Mouse (Mus musculus) midbrain, embryonic 16.5 days (tissue): ENCODE measurements at regions not wholly inside any gene's neighbourhood (a gene's known extent, or its start where the extent isn't known, plus 50 kb on each side); places are given as distances from the start of the nearest gene placed in this dataset.

Experiments used
- ATAC-seq: fragments of 200-750 bp; cut with Nextera tagmentation; 2 replicates; pipeline ENCODE4 v1.8.0; 2017; ENCODE audit warnings: moderate TSS enrichment
- H3K27ac ChIP-seq: fragments of 300-500 bp; sonication (generic); 2 replicates; pipeline ENCODE4 v1.5.1; 2014; ENCODE audit warnings: mild to moderate bottlenecking, low read length, mixed read lengths
- H3K27me3 ChIP-seq: fragments of 300-500 bp; sonication (generic); 2 replicates; pipeline ENCODE4 v1.6.1; 2014; ENCODE audit warnings: low read depth, low read length, mixed read lengths; ENCODE audit not compliant: control insufficient read depth, insufficient read depth
- H3K36me3 ChIP-seq: fragments of 300-500 bp; sonication (generic); 2 replicates; pipeline ENCODE4 v1.6.1; 2014; ENCODE audit warnings: mild to moderate bottlenecking, low read length, moderate library complexity, mixed read lengths; ENCODE audit not compliant: control insufficient read depth, insufficient read depth
- H3K4me1 ChIP-seq: fragments of 300-500 bp; sonication (generic); 2 replicates; pipeline ENCODE4 v1.6.1; 2014; ENCODE audit warnings: mild to moderate bottlenecking, low read length, mixed read lengths; ENCODE audit not compliant: control insufficient read depth, insufficient read depth
- H3K4me2 ChIP-seq: fragments of 300-500 bp; sonication (generic); 2 replicates; pipeline ENCODE4 v1.6.1; 2014; ENCODE audit warnings: mild to moderate bottlenecking, low read length, mixed read lengths
- H3K4me3 ChIP-seq: fragments of 300-500 bp; sonication (generic); 2 replicates; pipeline ENCODE4 v1.5.1; 2014; ENCODE audit warnings: low read depth, mild to moderate bottlenecking, low read length, moderate library complexity, mixed read lengths
- H3K9ac ChIP-seq: fragments of 300-500 bp; sonication (generic); 2 replicates; pipeline ENCODE4 v1.6.1; 2014; ENCODE audit warnings: low read depth, low read length, mixed read lengths
- H3K9me3 ChIP-seq: fragments of 300-500 bp; sonication (generic); replicated peaks from 2 replicates; pipeline ENCODE4 v1.6.1; 2014; ENCODE audit warnings: mild to moderate bottlenecking, low read length, mixed read lengths; ENCODE audit not compliant: control insufficient read depth, poor library complexity, severe bottlenecking
- WGBS: fragments of 180-500 bp; shearing (Covaris S2); extraction: QIAGEN DNeasy Blood & Tissue Kit; methylation state at CpG from one replicate; pipeline ENCODE4 v1.1.7; 2014; 5-methylcytosine and 5-hydroxymethylcytosine counted together

DNA sequence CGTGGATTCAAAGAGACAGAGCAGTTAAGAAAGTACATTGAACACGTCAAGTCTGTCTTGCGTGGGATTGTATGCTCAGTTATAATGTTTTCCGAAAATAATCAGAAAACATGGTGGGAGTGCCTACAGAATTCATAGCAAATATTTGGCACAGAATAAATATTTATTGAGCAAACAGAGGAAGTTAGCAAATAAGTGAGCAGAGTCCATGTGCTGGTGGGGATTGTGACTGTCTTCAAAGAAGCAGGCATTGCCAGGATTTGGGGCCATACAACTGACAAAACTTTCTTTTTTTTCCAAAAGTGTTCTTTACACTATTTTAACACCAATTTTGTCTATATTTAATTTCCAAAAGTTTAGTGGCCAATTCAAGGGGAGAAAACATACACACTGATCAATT is 1729.8 kb downstream of the AI429214 start:
- no peaks in the 10 kb centered on the region for H3K27me3 ChIP-seq
- 94% methylated on average over 4 of the region's 4 CpGs for WGBS
- ATAC-seq = no peak

GRCm38 (mm10) chr8:38725257-38725656 is 1731.9 kb downstream of the AI429214 start:
- WGBS = 85% methylated on average over 5 of the region's 5 CpGs
- no peaks in the 10 kb centered on the region for H3K4me1 ChIP-seq
- H3K9me3 ChIP-seq = no peaks in the 10 kb centered on the region
- no peak overlapping the region for H3K27ac ChIP-seq
- no peaks in the 10 kb centered on the region for H3K36me3 ChIP-seq
- H3K4me3 ChIP-seq = no peak overlapping the region
- H3K4me2 ChIP-seq = no peak overlapping the region
- no peak overlapping the region for H3K9ac ChIP-seq
- ATAC-seq = no peak
- H3K27me3 ChIP-seq = no peaks in the 10 kb centered on the region

More for the DNA sequence above, 1729.8 kb downstream of the AI429214 start:
- H3K9ac ChIP-seq = no peak overlapping the region
- no peak overlapping the region for H3K4me2 ChIP-seq
- no peaks in the 10 kb centered on the region for H3K36me3 ChIP-seq
- H3K27ac ChIP-seq = no peak overlapping the region
- no peaks in the 10 kb centered on the region for H3K4me1 ChIP-seq
- no peaks in the 10 kb centered on the region for H3K9me3 ChIP-seq
- H3K4me3 ChIP-seq = no peak overlapping the region

GRCm38 (mm10) chr8:38747134-38747533 is 1753.7 kb downstream of the AI429214 start:
- no peak for ATAC-seq
- H3K9me3 ChIP-seq = no peaks in the 10 kb centered on the region
- H3K9ac ChIP-seq = no peak overlapping the region

DNA sequence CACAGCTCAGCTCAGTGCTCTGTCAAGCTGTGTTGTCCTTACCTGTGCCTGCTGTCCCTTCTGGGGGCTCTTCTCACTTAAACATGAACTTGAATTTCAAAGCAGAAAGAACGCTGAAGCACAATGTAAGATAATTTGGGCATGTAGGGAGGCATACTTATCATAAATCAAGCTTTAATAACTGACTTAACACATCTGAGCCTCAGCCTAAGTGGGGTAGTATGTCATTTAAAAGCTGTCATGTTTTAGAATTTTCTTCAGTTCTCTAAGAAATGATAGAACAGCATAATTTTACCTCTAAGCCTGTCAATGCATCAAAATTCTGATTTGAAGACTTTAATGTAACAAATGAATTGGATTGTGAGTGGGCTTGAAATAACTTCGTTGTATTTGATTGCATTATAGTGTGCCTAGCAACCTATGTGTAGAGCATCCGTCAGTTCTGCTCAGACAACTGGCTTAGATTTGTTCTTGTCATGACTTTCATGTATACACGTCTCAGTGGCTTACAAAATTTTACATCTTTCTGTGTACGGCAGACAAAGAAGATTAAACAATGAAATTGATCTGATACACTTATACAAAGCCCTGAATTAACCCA is 1773.3 kb downstream of the AI429214 start:
- Histone ChIP-seq H3K4me3 (no peak overlapping the region), H3K36me3 (no peaks in the 10 kb centered on the region), H3K4me2 (no peak overlapping the region), H3K9ac (no peak overlapping the region), H3K4me1 (no peaks in the 10 kb centered on the region), H3K9me3 (no peaks in the 10 kb centered on the region), H3K27ac (no peak overlapping the region), H3K27me3 (no peaks in the 10 kb centered on the region)
- no peak for ATAC-seq
- 67% methylated on average over 5 of the region's 5 CpGs for WGBS

More at GRCm38 (mm10) chr8:38747134-38747533, 1753.7 kb downstream of the AI429214 start:
- no peak overlapping the region for H3K27ac ChIP-seq
- H3K4me1 ChIP-seq = no peaks in the 10 kb centered on the region
- H3K4me3 ChIP-seq = no peak overlapping the region
- H3K4me2 ChIP-seq = no peak overlapping the region
- H3K36me3 ChIP-seq = no peaks in the 10 kb centered on the region
- H3K27me3 ChIP-seq = no peaks in the 10 kb centered on the region

- Histone ChIP-seq H3K36me3 (no peaks in the 10 kb centered on the region), H3K4me1 (no peaks in the 10 kb centered on the region), H3K27me3 (no peaks in the 10 kb centered on the region), H3K4me3 (no peak overlapping the region), H3K27ac (no peak overlapping the region), H3K4me2 (no peak overlapping the region), H3K9me3 (no peaks in the 10 kb centered on the region), H3K9ac (no peak overlapping the region)
- no peak for ATAC-seq
Observed at GRCm38 (mm10) chr8:38812482-38812881, 1819.1 kb downstream of the AI429214 start.

DNA sequence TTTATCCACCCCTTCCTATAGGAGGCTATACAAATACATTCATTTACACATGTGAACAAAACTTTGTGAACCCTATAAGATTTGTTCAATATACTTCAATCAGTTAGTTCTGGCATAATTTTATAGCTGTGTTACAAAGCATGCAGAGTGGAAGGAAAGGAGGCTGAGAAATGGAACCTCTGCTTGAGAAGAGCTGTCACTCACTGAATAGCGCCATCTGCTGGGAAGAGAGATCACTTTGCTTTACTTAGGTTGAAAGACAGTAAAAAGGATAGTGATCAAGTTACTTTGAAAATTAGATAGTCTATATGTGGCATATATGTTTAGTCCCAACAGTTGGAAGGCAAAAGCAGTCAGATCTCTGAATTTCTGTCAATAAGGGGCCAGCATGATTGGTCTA is 1824.8 kb downstream of the AI429214 start:
- no peaks in the 10 kb centered on the region for H3K27me3 ChIP-seq
- 0 out of 2 replicates have a peak, but pooled peaks have one; percentile 56 for ATAC-seq
- H3K27ac ChIP-seq = no peak overlapping the region
- 18% methylated on average over 1 of the region's 1 CpGs for WGBS
- H3K9ac ChIP-seq = no peak overlapping the region
- no peaks in the 10 kb centered on the region for H3K9me3 ChIP-seq
- no peak overlapping the region for H3K4me2 ChIP-seq
- no peaks in the 10 kb centered on the region for H3K36me3 ChIP-seq
- no peak overlapping the region for H3K4me3 ChIP-seq
- H3K4me1 ChIP-seq = no peaks in the 10 kb centered on the region

DNA sequence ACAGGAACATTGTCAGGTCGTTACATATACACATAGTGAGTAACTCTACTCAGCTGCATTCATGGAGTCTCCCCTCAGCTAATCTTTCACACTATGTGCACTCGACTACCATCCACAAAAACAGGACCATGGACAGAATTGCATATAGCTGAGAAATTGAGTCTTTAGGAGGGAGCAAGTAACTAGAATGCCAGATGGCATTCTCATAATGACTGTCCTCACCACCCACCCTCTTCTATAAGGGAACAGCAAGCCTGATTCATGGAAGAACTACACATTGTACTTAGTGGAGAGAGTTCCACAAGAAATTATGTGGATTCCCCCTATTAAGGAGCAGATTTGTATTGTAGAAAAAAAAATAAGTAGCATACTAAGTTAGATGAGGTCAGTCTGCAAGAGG is 1813.4 kb upstream of the Adam24 start:
- H3K9me3 ChIP-seq = no peaks in the 10 kb centered on the region
- no peaks in the 10 kb centered on the region for H3K4me1 ChIP-seq
- no peaks in the 10 kb centered on the region for H3K36me3 ChIP-seq
- WGBS = 68% methylated on average over 2 of the region's 2 CpGs
- no peak overlapping the region for H3K4me2 ChIP-seq
- H3K4me3 ChIP-seq = no peak overlapping the region
- H3K9ac ChIP-seq = no peak overlapping the region
- no peaks in the 10 kb centered on the region for H3K27me3 ChIP-seq
- H3K27ac ChIP-seq = no peak overlapping the region
- ATAC-seq = no peak

GRCm38 (mm10) chr8:38867370-38867769 is 1807.5 kb upstream of the Adam24 start:
- no peaks in the 10 kb centered on the region for H3K36me3 ChIP-seq
- 0 out of 2 replicates have a peak, but pooled peaks have one; percentile 54 for ATAC-seq

More at GRCm38 (mm10) chr8:38867370-38867769, 1807.5 kb upstream of the Adam24 start:
- Histone ChIP-seq H3K9ac (no peak overlapping the region), H3K9me3 (no peaks in the 10 kb centered on the region), H3K4me3 (no peak overlapping the region), H3K4me1 (no peaks in the 10 kb centered on the region), H3K27ac (no peak overlapping the region), H3K27me3 (no peaks in the 10 kb centered on the region), H3K4me2 (no peak overlapping the region)
- 31% methylated on average over 6 of the region's 6 CpGs for WGBS
